Mouse (Mus musculus) heart, embryonic 14.5 days (tissue): ENCODE results near the gene Syne3. TPM values are rescaled to one million over a fixed set of nuclear protein-coding genes. Genes with fewer than 3 reads are reported as not detected.

ENCODE experiments used
- ATAC-seq: fragments of 200-750 bp; cut with Nextera tagmentation; 2 replicates; pipeline ENCODE4 v1.8.0; 2017; ENCODE audit warnings: low read depth, moderate TSS enrichment; ENCODE audit not compliant: insufficient number of reproducible peaks, insufficient read depth, low FRiP score
- H3K27ac ChIP-seq, 2 experiments: fragments of 200-500 bp in 1 of 2; fragments of 300-500 bp in 1 of 2; sonication (generic) in 1 of 2; replicated peaks in 1 of 2; 2 replicates each; pipeline ENCODE4 v1.5.1; 2012 to 2014; ENCODE audit warnings: low read depth in 2 of 2, low read length in 2 of 2, control low read depth in 1 of 2, mild to moderate bottlenecking in 1 of 2, mixed read lengths in 1 of 2; ENCODE audit not compliant: control insufficient read depth in 1 of 2, insufficient read depth in 1 of 2
- H3K27me3 ChIP-seq: fragments of 300-500 bp; sonication (generic); 2 replicates; pipeline ENCODE4 v1.6.1; 2014; ENCODE audit warnings: mild to moderate bottlenecking, low read length, control low read depth; ENCODE audit not compliant: control insufficient read depth, insufficient read depth
- H3K36me3 ChIP-seq: fragments of 300-500 bp; sonication (generic); 2 replicates; pipeline ENCODE4 v1.6.1; 2014; ENCODE audit warnings: mild to moderate bottlenecking, control low read depth, low read length, mixed read lengths; ENCODE audit not compliant: control insufficient read depth, insufficient read depth
- H3K4me1 ChIP-seq, 2 experiments: fragments of 200-500 bp in 1 of 2; fragments of 300-500 bp in 1 of 2; sonication (generic) in 1 of 2; 2 replicates each; pipeline ENCODE4 v1.6.1; 2012 to 2014; ENCODE audit warnings: low read length in 2 of 2, control low read depth in 1 of 2, mixed read lengths in 1 of 2; ENCODE audit not compliant: control insufficient read depth in 2 of 2, insufficient read depth in 2 of 2
- H3K4me2 ChIP-seq: fragments of 300-500 bp; sonication (generic); 2 replicates; pipeline ENCODE4 v1.6.1; 2014; ENCODE audit warnings: mild to moderate bottlenecking, low read length
- H3K4me3 ChIP-seq, 2 experiments: fragments of 200-500 bp in 1 of 2; fragments of 300-500 bp in 1 of 2; sonication (generic) in 1 of 2; 2 replicates each; pipeline ENCODE4 v1.5.1; 2012 to 2014; ENCODE audit warnings: low read length in 2 of 2, mild to moderate bottlenecking in 2 of 2, control low read depth in 1 of 2, low read depth in 1 of 2, moderate library complexity in 1 of 2; ENCODE audit not compliant: control insufficient read depth in 1 of 2, insufficient read depth in 1 of 2
- H3K9ac ChIP-seq: fragments of 300-500 bp; sonication (generic); 2 replicates; pipeline ENCODE4 v1.6.1; 2014; ENCODE audit warnings: mild to moderate bottlenecking, low read length
- H3K9me3 ChIP-seq: fragments of 300-500 bp; sonication (generic); 2 replicates; pipeline ENCODE4 v1.6.1; 2016; ENCODE audit warnings: low read length, control low read depth; ENCODE audit not compliant: control insufficient read depth
- WGBS: fragments of 180-500 bp; shearing (Covaris S2); extraction: QIAGEN DNeasy Blood & Tissue Kit; methylation state at CpG from one replicate; pipeline ENCODE4 v1.1.7; 2014; 5-methylcytosine and 5-hydroxymethylcytosine counted together
- polyA plus RNA-seq: library from polyadenylated mRNA; unstranded; fragments of >200 nt; fragmentation: Nextera tagmentation; extraction: Ambion mirVana; gene quantifications from 2 replicates; pipeline ENCODE4 v1.2.1, GENCODE M21; 2014

Gene Syne3
- polyA plus RNA-seq, 1 experiment from 2014 or later: 0.93 TPM

DNA sequence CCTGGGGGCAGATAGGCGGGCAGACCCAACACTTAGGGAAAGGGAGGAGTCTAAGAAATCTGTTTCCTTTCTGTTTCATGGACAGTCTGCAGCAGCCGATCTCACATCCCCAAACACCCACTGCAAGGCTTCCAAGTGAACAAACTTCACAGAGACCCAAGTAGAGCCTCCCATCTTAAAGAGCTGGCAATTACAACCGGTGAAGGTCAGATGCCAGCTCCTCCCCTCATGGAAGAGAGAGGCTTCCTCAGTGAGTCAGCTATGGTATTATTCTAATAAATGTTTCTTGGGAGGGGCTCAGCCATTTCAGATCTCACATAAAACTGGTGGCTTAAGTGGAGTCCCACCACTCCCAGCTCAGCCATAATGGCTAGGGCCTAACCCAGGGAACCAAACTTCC is 5.9 kb downstream of the Syne3 start:
- Histone ChIP-seq H3K4me3 (no peak overlapping the region), H3K4me2 (no peak overlapping the region), H3K27me3 (peaks cover 14% of the 10 kb centered on the region), H3K36me3 (no peaks in the 10 kb centered on the region), H3K27ac (no peak overlapping the region), H3K9me3 (no peaks in the 10 kb centered on the region), H3K9ac (no peak overlapping the region), H3K4me1 (peaks cover 8 to 14% of the 10 kb centered on the region in 2 experiments; a peak in 3 of 4 replicates)
- ATAC-seq: no peak
- WGBS: 74% methylated on average over 3 of the region's 3 CpGs

DNA sequence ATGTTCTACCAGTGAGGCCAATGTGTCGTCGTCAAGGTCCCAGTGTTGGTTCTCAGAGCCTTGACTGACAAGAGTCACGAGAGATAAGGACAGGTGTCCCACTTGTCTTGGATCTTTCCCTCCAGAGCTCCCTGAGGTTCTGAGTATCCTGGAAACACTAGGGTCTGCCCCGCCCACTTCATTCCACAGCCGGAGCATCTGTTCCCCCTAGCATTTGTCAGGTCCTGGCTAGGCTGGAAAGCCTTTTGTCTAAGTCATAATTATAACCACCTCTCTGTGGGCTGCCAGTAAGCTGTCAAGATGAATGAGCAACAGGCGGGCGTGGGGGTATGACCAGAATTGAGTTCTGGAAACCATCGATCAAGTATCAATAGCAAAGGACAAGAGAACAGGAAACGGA is 6.5 kb downstream of the Syne3 start:
- H3K4me3 ChIP-seq: no peak overlapping the region
- no peak for ATAC-seq
- H3K4me1 ChIP-seq: peaks cover 4 to 9% of the 10 kb centered on the region in 2 experiments; a peak in 3 of 4 replicates
- H3K9ac ChIP-seq: no peak overlapping the region
- H3K9me3 ChIP-seq: no peaks in the 10 kb centered on the region
- WGBS: 56% methylated on average over 9 of the region's 9 CpGs
- no peaks in the 10 kb centered on the region for H3K36me3 ChIP-seq
- H3K27me3 ChIP-seq: peaks cover 8% of the 10 kb centered on the region
- H3K27ac ChIP-seq: no peak overlapping the region
- H3K4me2 ChIP-seq: no peak overlapping the region

DNA sequence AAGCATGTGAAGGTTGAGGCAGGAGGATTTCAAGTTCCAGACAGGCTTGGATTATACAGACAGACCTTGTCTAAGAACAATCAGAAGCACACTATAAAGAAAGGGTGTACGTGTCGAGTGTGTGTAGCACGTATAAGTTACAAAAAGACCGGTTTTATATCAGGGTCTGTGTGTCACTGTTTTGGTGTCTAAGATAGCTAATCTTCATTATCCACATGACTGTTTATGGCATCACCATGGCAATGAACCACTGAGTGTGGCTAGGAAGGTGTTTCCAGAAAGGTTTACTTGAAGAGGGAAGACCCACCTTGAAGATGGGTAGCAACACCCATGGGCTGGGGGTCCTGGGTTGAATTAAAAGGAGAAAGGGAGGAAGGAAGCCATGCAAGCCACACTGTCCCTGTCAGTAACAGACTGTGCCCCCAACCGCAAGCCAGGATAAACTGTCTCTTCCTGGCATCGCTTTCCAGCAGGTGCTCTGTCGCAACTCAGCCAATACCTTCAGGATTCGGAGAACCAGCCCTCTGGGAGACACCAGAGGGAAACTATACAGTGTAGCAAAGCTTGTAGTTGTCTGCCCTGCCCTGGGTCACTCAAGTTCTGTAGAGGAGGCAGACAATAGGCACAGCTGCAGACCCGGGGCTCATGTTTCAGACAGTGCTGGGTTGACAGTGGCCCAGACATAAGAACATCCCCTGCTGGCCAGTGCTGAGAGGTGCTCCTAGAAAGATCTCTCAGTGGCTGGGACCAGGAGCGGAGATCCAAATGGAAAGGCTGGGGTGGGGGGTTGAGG is 7.1 kb downstream of the Syne3 start:
- Histone ChIP-seq H3K4me1 (peaks cover 4 to 6% of the 10 kb centered on the region in 2 experiments; a peak in 3 of 4 replicates), H3K4me3 (no peak overlapping the region), H3K4me2 (no peak overlapping the region), H3K9ac (no peak overlapping the region), H3K27me3 (peaks cover 2% of the 10 kb centered on the region), H3K36me3 (no peaks in the 10 kb centered on the region), H3K27ac (no peak overlapping the region), H3K9me3 (no peaks in the 10 kb centered on the region)
- ATAC-seq: no peak
- WGBS: 76% methylated on average over 10 of the region's 10 CpGs

DNA sequence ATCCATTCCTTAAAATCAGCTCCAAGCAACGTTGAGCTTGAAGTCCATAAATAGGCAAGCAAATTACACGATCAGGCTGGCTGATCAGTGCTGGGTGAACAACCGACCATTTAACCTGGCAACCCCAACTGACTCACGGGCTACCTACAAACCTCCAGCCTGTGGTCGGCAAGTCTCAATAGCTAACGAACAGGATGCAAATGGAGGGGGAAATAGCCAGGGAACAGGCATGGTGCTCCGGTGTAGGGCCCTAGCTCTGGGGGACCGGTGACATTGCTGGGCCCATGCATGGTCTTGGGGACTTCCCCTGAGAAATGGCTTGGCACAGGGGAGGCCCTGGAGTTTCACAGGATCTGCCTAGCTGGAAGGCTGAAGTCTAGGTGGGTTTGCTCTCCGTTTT is 8.3 kb downstream of the Syne3 start:
- Histone ChIP-seq H3K4me3 (no peak overlapping the region), H3K27ac (no peak overlapping the region), H3K4me1 (peaks cover 4 to 6% of the 10 kb centered on the region in 2 experiments; a peak in 3 of 4 replicates), H3K27me3 (no peaks in the 10 kb centered on the region; the same call in 1 of the 2 replicates), H3K9me3 (no peaks in the 10 kb centered on the region), H3K36me3 (no peaks in the 10 kb centered on the region), H3K9ac (no peak overlapping the region), H3K4me2 (no peak overlapping the region)
- WGBS: 84% methylated on average over 9 of the region's 9 CpGs
- no peak for ATAC-seq

DNA sequence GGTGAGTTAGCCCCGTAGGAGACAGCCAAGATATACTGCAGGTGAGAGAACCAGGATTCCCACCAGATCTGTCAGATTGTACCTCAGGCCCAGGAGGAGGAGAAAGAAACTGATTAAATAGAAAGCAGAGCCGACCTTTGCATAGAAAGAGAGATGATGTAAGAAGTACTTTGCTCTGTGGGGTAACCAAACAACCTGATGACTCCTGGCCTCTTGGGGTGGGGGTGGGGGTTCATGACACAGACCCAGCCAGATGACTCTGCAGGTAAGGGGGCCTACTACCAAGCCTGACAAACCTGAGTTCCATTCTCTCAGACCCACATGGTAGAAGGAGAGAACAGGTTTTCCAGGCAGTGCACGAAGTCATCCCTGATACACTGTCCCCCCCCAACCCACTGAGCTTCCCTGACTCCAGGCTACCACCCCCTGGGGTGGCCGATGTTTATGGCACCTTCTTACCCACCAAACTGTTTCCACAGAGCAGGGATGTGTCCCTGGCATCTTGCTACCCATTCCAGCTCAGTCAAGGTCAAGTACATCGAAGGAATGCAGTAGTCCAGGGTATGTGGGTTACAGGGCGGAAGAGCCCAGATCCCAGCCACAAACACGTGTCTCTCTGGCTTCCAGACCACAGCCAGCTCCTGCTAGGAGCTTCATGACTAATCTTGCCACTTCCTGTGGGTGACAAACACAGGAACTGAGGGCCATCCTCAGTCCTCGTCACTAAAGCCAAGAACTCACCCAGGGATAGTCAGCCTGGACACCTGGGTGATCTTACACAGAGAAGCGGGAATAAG is 8.9 kb downstream of the Syne3 start:
- 0 out of 2 replicates have a peak, but pooled peaks have one; percentile 7 for ATAC-seq
- 62% methylated on average over 9 of the region's 9 CpGs for WGBS
- H3K27me3 ChIP-seq: no peaks in the 10 kb centered on the region; the same call in 1 of the 2 replicates
- H3K4me3 ChIP-seq: no peak overlapping the region
- no peaks in the 10 kb centered on the region for H3K9me3 ChIP-seq
- H3K27ac ChIP-seq: no peak overlapping the region
- no peak overlapping the region for H3K4me2 ChIP-seq
- H3K4me1 ChIP-seq: peaks cover 4 to 6% of the 10 kb centered on the region in 2 experiments; a peak in 3 of 4 replicates
- no peak overlapping the region for H3K9ac ChIP-seq
- no peaks in the 10 kb centered on the region for H3K36me3 ChIP-seq

DNA sequence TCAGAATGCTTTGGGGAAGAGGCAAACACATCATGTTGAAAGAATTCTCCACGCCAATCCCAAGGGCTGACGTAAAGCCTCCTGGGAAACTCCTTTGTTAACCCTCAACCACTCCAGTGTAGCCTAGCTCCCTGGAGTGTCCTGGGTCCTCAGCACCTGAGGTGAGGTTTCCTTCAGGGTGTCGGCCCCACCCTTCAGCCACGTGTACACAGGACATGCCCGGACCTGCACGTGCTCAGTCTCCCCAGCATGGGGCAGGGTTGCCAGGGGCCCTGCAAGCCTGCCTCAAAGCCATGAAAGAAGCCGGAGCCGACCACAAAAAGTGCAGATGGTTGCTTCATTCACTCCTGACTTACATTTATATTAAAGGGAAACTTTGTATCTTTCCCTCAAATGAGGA is 10.4 kb downstream of the Syne3 start:
- no peaks in the 10 kb centered on the region for H3K36me3 ChIP-seq
- no peak overlapping the region for H3K27ac ChIP-seq
- H3K4me3 ChIP-seq: no peak overlapping the region
- 66% methylated on average over 8 of the region's 8 CpGs for WGBS
- no peak overlapping the region for H3K9ac ChIP-seq
- H3K4me1 ChIP-seq: peaks cover 4 to 9% of the 10 kb centered on the region in 2 experiments; a peak in 3 of 4 replicates
- no peak for ATAC-seq
- H3K27me3 ChIP-seq: no peaks in the 10 kb centered on the region; the same call in 1 of the 2 replicates
- no peak overlapping the region for H3K4me2 ChIP-seq
- H3K9me3 ChIP-seq: no peaks in the 10 kb centered on the region

DNA sequence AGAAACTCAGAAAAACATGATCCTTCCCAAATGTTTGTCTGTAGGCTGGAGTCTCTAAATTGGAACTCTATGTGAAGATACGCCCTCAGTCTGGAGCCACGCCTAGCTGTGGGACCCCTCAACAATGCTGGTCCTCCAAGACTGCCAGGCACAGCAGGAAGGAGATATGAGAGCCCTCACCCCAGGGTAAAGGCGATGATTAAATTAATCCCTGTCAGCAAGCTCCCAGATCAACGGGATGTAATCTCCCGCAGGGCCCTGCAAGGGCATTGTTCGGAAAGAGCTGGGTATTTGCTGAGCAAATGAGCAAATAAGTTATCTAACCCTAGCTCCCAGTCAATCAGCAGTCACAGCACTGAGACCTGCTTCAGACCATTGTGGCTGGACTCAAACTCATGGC is 11.1 kb downstream of the Syne3 start:
- Histone ChIP-seq H3K4me2 (no peak overlapping the region), H3K36me3 (no peaks in the 10 kb centered on the region), H3K9ac (no peak overlapping the region), H3K4me3 (no peak overlapping the region), H3K4me1 (peaks cover 4 to 9% of the 10 kb centered on the region in 2 experiments; a peak in 3 of 4 replicates), H3K27me3 (no peaks in the 10 kb centered on the region; the same call in 1 of the 2 replicates), H3K27ac (no peak overlapping the region), H3K9me3 (no peaks in the 10 kb centered on the region)
- ATAC-seq: no peak
- 41% methylated on average over 6 of the region's 6 CpGs for WGBS
